Mouse (Mus musculus): ENCODE data around the gene Plscr4.

Gene Plscr4

GRCm38 (mm10) chr9:92511696-92512095, 54.5 kb downstream of the Plscr4 start:
- DNase-seq (ENCODE audit: low spot score): no peak

- DNase-seq (ENCODE audit: low spot score): no peak
Observed at GRCm38 (mm10) chr9:92517036-92517435, 59.9 kb downstream of the Plscr4 start.

DNA sequence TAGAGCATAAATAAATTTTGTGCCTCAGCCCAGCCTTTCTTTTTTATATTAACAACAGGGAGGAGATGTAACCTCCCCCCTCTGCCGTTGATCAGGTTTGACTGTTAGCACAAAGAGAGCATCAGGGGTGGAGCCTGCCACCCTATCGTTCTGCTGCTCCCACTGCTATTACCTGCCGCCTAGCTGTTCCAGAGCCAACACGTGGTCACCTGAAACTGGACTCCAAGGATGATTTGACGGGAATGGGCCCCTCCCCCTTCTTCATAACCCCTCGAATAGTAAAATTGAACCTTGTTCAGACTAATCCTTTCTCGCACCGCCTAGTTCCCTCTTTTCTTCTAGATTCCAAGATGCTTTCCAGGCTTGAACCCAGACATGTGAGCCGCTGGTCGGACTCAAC, 63.6 kb downstream of the Plscr4 start:
- no peak for DNase-seq (ENCODE audit: low spot score)

- no peak for DNase-seq (ENCODE audit: low spot score)
Observed at GRCm38 (mm10) chr9:92524506-92524905, 67.3 kb downstream of the Plscr4 start.

DNA sequence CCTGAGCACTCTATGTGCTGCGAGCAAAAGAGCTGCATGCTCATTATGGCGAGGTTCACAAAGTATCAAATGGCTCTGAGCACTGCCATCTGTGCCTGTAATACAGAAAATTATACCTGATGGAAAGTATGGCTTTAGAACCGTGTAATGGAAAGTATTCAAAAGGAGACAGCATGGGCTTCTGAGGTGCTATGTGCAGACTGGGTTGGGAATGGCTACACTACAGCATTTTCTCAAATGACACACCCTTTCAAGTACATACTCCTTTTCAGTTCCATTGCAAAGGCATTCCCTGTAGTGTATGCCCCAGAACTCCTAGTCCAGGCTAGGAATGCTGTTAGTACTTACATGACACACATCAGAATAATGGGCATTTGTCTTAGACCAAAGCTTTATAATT, 72.9 kb downstream of the Plscr4 start:
- DNase-seq (ENCODE audit: low spot score): no peak

DNA sequence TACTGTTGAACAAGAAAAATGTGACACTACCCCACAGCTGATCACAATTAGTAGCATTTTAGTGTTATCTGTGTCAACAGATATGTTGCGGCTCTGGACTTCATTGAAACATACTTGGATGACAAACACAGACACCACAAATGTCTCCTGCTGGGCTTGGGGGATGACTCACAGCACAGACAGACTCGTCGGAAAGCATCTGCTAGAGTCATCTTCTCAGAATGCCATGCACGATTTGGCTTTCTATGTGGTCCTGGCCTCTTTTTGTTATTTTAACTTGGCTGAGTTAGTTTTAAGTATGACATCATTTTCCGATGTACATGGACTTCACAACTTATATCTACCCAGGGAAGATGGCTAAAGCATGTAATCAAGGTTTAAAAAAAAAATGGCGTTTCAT, 80.6 kb downstream of the Plscr4 start:
- DNase-seq (ENCODE audit: low spot score): no peak

GRCm38 (mm10) chr9:92538216-92538615, 81.0 kb downstream of the Plscr4 start:
- DNase-seq (ENCODE audit: low spot score): no peak

Data from ovary, adult 18-20 months (tissue).